Mouse (Mus musculus): ENCODE data around the gene Ttc4.

Ttc4 gene

DNA sequence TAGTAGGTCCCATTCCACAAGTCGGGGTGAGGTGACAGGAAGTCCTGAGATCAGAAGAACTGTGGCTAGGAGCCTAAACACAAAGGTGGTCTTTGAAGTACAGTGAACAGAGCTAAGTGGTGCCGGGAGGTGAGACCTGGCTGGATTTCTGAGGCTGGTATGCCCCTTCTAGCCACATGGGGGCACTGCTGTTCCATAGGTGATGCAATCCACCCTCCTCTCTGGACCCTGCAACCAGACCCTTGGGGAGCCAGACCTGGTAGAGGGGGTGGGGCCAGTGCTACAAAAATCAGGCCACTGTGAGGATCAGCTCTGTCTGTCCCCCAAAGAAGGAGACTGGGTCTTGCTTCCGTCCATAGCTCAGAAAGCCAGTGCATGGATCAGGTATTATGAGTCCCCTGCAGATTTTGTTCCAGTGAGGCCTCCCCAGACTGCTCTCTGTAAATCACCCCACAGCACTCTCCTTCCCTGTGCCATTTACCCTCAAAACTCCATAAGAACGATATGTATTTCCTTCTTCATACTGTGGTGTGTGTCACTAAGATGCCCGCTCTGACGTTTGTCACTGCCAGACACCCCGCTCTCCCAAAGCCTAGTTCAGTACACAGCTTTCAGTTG lies 64.5 kb downstream of the Ttc4 start:
- DNase-seq = peak; percentile 55 to 82

DNA sequence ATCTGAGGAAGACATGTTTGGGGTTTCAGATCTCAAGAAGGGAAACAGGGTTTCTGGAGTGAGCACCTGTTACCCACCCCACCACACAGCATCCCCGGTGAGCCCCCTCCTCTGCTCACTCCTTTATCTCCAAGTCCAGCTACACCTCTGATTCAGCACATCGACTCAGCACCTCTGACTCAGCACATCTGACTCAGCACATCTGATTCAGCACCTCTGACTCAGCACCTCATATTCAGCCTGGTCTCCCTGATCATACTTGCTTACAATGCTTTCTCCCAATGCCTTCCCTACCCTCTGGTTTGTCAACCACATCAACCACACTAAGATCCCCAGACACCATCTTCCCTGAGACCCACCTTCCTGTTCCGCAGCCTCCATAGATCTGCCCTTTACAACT lies 65.2 kb downstream of the Ttc4 start:
- DNase-seq = peak in 1 of 2 experiments; percentile 34

DNA sequence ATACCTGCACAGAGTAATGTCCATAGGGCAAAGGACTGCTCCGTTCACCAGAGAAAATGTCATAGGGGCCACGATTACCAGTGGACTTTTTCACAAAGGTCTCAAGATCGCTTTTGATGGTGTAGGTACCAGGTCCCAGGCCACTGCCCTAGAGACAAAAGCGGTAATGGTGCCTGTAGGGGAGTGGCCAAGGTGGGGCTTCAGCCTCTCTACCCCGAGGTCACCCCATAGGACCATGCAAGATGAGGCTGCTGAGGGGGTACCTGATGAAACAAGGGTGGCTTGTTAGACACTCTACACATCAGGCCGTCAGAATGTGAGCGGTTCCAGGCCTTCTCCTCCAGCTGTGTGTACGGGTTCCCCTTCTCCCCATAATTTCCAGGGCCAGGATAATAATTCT lies 65.6 kb downstream of the Ttc4 start:
- no peak for DNase-seq

Data from kidney, postnatal 36 days (tissue).